Mouse (Mus musculus) cerebellum, adult 2 months (tissue): ENCODE data around the gene Kcnq2. TPM values are rescaled to one million over a fixed set of nuclear protein-coding genes. Genes with fewer than 3 reads are reported as not detected.

ENCODE experiments used
- DNase-seq, 2 experiments: peaks; one replicate each; pipeline ENCODE4 v3.0.0; 2021
- H3K27ac ChIP-seq: fragments of 200-500 bp; 2 replicates; pipeline ENCODE4 v1.5.1; 2012; ENCODE audit warnings: low read length, control low read depth, inconsistent platforms; ENCODE audit not compliant: insufficient read depth
- H3K27me3 ChIP-seq: fragments of 200-500 bp; 2 replicates; pipeline ENCODE4 v1.6.1; 2012; ENCODE audit warnings: inconsistent platforms, mild to moderate bottlenecking, low read length, moderate library complexity; ENCODE audit not compliant: control insufficient read depth, insufficient read depth
- H3K4me1 ChIP-seq: fragments of 200-500 bp; 2 replicates; pipeline ENCODE4 v1.6.1; 2011; ENCODE audit warnings: low read length; ENCODE audit not compliant: control insufficient read depth, insufficient read depth
- H3K4me3 ChIP-seq: fragments of 200-500 bp; replicated peaks from 2 replicates; pipeline ENCODE3; 2011; ENCODE audit warnings: mild to moderate bottlenecking, low read depth, low read length, control low read depth; ENCODE audit not compliant: insufficient read depth
- CTCF ChIP-seq: fragments of 200-500 bp; IDR thresholded peaks from 2 replicates; pipeline ENCODE4 v1.5.1; 2011; ENCODE audit warnings: low read depth, mild to moderate bottlenecking, control low read depth, low read length, moderate library complexity, borderline replicate concordance; ENCODE audit not compliant: insufficient read depth
- POLR2A ChIP-seq: fragments of 200-500 bp; IDR thresholded peaks from 2 replicates; pipeline ENCODE4 v1.6.1; 2011; ENCODE audit warnings: low read length, control low read depth, borderline replicate concordance; ENCODE audit not compliant: insufficient read depth
- WGBS: fragments of 180-500 bp; shearing (Covaris S2); methylation state at CpG from one replicate; pipeline ENCODE4 v1.1.7; 2018; 5-methylcytosine and 5-hydroxymethylcytosine counted together
- polyA plus RNA-seq: library from polyadenylated mRNA; depleted of rRNA; stranded (reverse); fragments of >200 nt; gene quantifications from 2 replicates; pipeline ENCODE4 v1.2.3, GENCODE M21; 2012

The Kcnq2 gene
- polyA plus RNA-seq, 1 experiment = 115 TPM

DNA sequence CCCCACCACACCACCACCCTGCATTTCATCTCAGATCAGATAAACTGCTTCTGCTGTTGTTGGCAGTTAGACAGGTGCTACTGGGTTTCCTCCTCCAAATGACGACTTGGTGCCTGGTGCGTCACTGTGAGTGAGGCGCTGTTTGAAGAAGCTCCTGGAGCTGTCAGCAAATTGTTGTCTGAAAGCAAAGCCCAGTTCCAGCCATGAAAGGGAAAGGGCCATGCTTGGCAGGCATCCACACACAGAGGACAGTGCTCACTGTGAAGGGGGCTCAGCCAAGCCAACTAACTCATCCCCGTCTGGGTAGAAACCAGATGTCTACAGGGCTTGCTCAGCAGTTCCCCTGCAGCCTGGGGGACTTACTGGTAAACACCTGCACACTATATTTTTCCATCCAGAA lies 6.1 kb downstream of the Kcnq2 start:
- Histone ChIP-seq H3K4me1 (peaks cover 40% of the 10 kb centered on the region), H3K27ac (no peak overlapping the region), H3K27me3 (no peaks in the 10 kb centered on the region), H3K4me3 (no peak overlapping the region)
- TF ChIP-seq POLR2A (no peak), CTCF (no peak)
- peak in 1 of 2 experiments; percentile 39 for DNase-seq
- 24% methylated on average over 4 of the region's 4 CpGs for WGBS

DNA sequence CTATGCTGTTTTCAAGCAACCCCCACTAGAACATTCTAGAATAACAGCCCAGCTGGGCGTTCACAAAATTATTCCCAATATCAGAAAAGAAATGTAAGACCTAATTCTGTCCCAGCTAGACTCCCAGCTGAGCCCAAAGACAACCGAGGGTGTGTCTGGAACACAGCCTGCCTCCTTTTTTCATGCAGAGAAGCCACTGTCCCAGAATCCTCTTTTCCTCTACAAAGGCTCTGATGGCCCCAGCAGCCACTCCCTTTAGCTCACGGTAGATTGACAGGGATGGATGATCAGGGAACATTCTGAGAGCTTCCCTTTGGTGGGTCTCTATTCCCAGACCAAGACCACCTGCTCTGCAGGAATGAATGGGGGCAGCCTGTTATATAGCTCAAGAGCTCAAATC lies 7.3 kb downstream of the Kcnq2 start:
- no peak overlapping the region for H3K27ac ChIP-seq
- H3K4me1 ChIP-seq = peaks cover 44% of the 10 kb centered on the region
- 46% methylated on average over 3 of the region's 3 CpGs for WGBS
- no peak for DNase-seq
- H3K4me3 ChIP-seq = no peak overlapping the region
- TF ChIP-seq CTCF (no peak), POLR2A (no peak)
- no peaks in the 10 kb centered on the region for H3K27me3 ChIP-seq

DNA sequence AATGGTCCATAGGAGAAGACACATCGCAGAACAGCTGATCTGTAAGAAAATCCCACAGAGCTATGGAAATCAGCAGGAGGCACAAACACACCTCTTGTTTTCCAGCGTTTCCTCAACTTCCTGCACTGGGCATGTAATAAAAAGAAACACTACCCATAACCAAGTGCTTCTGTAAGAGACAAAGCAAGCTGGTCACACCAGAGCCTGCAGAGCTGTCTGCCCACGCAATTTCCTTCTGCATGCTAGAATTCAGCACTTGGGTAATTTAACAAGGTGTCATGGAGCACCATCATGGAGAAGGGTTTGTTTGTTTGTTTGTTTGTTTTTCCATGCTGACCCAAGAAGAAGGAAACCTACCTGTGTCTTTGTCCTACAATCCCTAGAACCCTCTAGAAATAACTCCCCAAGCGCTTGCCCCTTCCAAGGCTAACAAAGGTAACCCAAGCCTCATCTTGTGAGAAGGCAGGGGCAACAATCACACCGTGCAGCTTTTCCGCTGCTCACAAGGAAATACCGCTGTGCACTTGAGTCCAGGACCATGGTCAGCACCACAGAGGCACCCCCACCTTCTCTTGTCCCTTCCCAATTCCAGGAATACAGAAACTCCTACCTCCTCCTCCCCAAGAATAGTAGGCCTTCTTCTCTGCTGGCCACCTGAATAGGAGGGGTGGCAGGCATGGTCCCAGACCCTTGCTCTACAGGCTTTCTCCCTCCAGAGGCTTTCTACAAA lies 9.2 kb downstream of the Kcnq2 start:
- 55% methylated on average over 7 of the region's 7 CpGs for WGBS
- H3K4me1 ChIP-seq = peaks cover 49% of the 10 kb centered on the region
- no peak for DNase-seq

GRCm38 (mm10) chr2:181122642-181123041 lies 12.5 kb downstream of the Kcnq2 start:
- Histone ChIP-seq H3K27ac (no peak overlapping the region), H3K4me1 (peaks cover 52% of the 10 kb centered on the region)

More for the DNA sequence above, 9.2 kb downstream of the Kcnq2 start:
- Histone ChIP-seq H3K27ac (no peak overlapping the region), H3K27me3 (no peaks in the 10 kb centered on the region), H3K4me3 (no peak overlapping the region)
- TF ChIP-seq CTCF (no peak), POLR2A (no peak)

DNA sequence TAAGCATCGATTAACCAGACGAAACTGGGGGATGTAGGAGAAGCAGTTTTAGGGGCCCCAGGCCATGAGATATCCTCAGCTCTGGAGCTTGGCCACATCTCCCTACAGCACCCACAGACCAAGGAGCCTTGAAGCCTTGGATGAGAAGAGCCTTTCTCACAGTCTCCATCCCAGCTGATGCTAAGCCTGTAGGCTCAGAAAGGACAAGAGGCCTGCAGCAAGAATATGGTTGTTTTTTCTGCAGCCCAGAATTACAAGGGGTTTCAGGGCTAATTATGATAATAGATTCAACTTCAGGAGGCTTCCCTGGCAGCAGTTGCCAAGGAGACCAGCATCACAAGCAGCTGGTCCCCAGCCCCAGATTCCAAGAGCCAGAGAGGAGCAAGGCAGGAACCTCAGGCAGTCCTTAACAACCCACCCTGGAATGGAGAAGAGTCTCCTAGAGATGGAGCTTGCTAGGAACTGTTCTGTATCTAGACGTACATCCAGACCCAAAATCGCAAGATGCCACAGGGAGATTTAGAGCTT lies 14.1 kb downstream of the Kcnq2 start:
- no peak for DNase-seq
- TF ChIP-seq CTCF (no peak), POLR2A (no peak)
- WGBS = 70% methylated on average over 4 of the region's 4 CpGs
- H3K4me3 ChIP-seq = no peak overlapping the region
- no peaks in the 10 kb centered on the region for H3K27me3 ChIP-seq
- H3K27ac ChIP-seq = peak overlapping the region; percentile 31; the same call in 1 of the 2 replicates
- H3K4me1 ChIP-seq = peaks cover 54% of the 10 kb centered on the region

More at GRCm38 (mm10) chr2:181122642-181123041, 12.5 kb downstream of the Kcnq2 start:
- H3K27me3 ChIP-seq = no peaks in the 10 kb centered on the region
- H3K4me3 ChIP-seq = no peak overlapping the region
- DNase-seq = no peak
- TF ChIP-seq POLR2A (no peak), CTCF (no peak)

GRCm38 (mm10) chr2:181119952-181120351 lies 15.1 kb downstream of the Kcnq2 start:
- DNase-seq = peak; percentile 79 to 82
- H3K27ac ChIP-seq = peak overlapping the region; percentile 47
- TF ChIP-seq POLR2A (0 out of 2 replicates have a peak, but pooled peaks have one; percentile 35), CTCF (no peak)
- H3K4me3 ChIP-seq = peak overlapping the region; percentile 17
- H3K4me1 ChIP-seq = peaks cover 47% of the 10 kb centered on the region
- 6% methylated on average over 10 of the region's 10 CpGs for WGBS
- no peaks in the 10 kb centered on the region for H3K27me3 ChIP-seq

- peaks cover 28% of the 10 kb centered on the region for H3K4me1 ChIP-seq
- H3K4me3 ChIP-seq = no peak overlapping the region
- 90% methylated on average over 5 of the region's 5 CpGs for WGBS
- H3K27ac ChIP-seq = no peak overlapping the region
- no peak for DNase-seq
- no peak for TF ChIP-seq POLR2A
- no peak for TF ChIP-seq CTCF
- no peaks in the 10 kb centered on the region for H3K27me3 ChIP-seq
Measured at GRCm38 (mm10) chr2:181116436-181116835, 18.7 kb downstream of the Kcnq2 start.

- Histone ChIP-seq H3K4me1 (peaks cover 19% of the 10 kb centered on the region), H3K27ac (no peak overlapping the region), H3K27me3 (no peaks in the 10 kb centered on the region), H3K4me3 (no peak overlapping the region)
- DNase-seq = no peak
- 90% methylated on average over 3 of the region's 3 CpGs for WGBS
- TF ChIP-seq POLR2A (no peak), CTCF (no peak)
Measured at GRCm38 (mm10) chr2:181115367-181115766, 19.7 kb downstream of the Kcnq2 start.
